In genomic region chr9:105394720-105395119, GRCm38 (mm10) we compare ENCODE assay signal across 8 mouse cellular contexts. TPM values are rescaled to one million over a fixed set of nuclear protein-coding genes. Genes with fewer than 3 reads are reported as not detected.
A peak's percentile ranks its signal among the peaks of the same experiment; 100 is the strongest.
DNase-seq lines count a peak whose midpoint lies in the region; ATAC-seq and TF ChIP-seq lines count a peak whose summit lies in the region.

No protein-coding gene starts in this region.

- peak overlapping the region; percentile 81 for H3K4me2 ChIP-seq in forebrain, embryonic 15.5 days (replicated peaks)
- H3K4me2 ChIP-seq in liver, embryonic 16.5 days (ENCODE audit: low read depth, low read length): peak overlapping the region; percentile 83

- H3K27me3 ChIP-seq in cerebellum, adult 2 months (ENCODE audit: control insufficient read depth, insufficient read depth, low read length): no peaks in the 10 kb centered on the region
- H3K27me3 ChIP-seq in C2C12 (ENCODE audit: control insufficient read depth, insufficient read depth, insufficient read length): no peaks in the 10 kb centered on the region
- H3K27me3 ChIP-seq in forebrain, embryonic 15.5 days: no peaks in the 10 kb centered on the region; the same call in 1 of the 2 replicates
- no peaks in the 10 kb centered on the region for H3K27me3 ChIP-seq in liver, embryonic 16.5 days (ENCODE audit: control insufficient read depth, insufficient read depth, low read depth, low read length)

- H3K4me1 ChIP-seq in cerebellum, adult 2 months (ENCODE audit: control insufficient read depth, insufficient read depth, low read length): no peaks in the 10 kb centered on the region
- H3K4me1 ChIP-seq in forebrain, embryonic 15.5 days: peaks cover 30% of the 10 kb centered on the region
- H3K4me1 ChIP-seq in liver, embryonic 16.5 days (ENCODE audit: control insufficient read depth, low read depth, low read length): peaks cover 4% of the 10 kb centered on the region; the same call in 1 of the 2 replicates

- no peak overlapping the region for H3K27ac ChIP-seq in cerebellum, adult 2 months (ENCODE audit: insufficient read depth, low read length)
- H3K27ac ChIP-seq in forebrain, embryonic 15.5 days (replicated peaks): no peak overlapping the region
- no peak overlapping the region for H3K27ac ChIP-seq in liver, embryonic 16.5 days (ENCODE audit: low read length)

- 13% methylated on average over 11 of the region's 11 CpGs for WGBS in cerebellum, adult 2 months
- WGBS in forebrain, embryonic 15.5 days: 18% methylated on average over 11 of the region's 11 CpGs
- WGBS in liver, embryonic 16.5 days (ENCODE audit: insufficient replicate concordance): 13% methylated on average over 11 of the region's 11 CpGs

- peaks cover 15% of the 10 kb centered on the region for H3K36me3 ChIP-seq in C2C12 (ENCODE audit: control insufficient read depth, insufficient read depth)
- H3K36me3 ChIP-seq in forebrain, embryonic 15.5 days: peaks cover 14% of the 10 kb centered on the region; the same call in 1 of the 2 replicates
- H3K36me3 ChIP-seq in liver, embryonic 16.5 days (ENCODE audit: control insufficient read depth, insufficient read depth): no peaks in the 10 kb centered on the region; the same call in 1 of the 2 replicates

- H3K4me3 ChIP-seq in cerebellum, adult 2 months (replicated peaks; ENCODE audit: insufficient read depth, low read depth, low read length): peak overlapping the region; percentile 69
- peak overlapping the region; percentile 46 for H3K4me3 ChIP-seq in C2C12 (ENCODE audit: insufficient read depth, poor library complexity, severe bottlenecking)
- peak overlapping the region; percentile 88 for H3K4me3 ChIP-seq in forebrain, embryonic 15.5 days
- H3K4me3 ChIP-seq in liver, embryonic 16.5 days (ENCODE audit: low read depth, low read length): peak overlapping the region; percentile 70

- no peaks in the 10 kb centered on the region for H3K9me3 ChIP-seq in forebrain, embryonic 15.5 days
- H3K9me3 ChIP-seq in liver, embryonic 16.5 days (replicated peaks; ENCODE audit: control insufficient read depth, low read length): no peaks in the 10 kb centered on the region

- H3K9ac ChIP-seq in forebrain, embryonic 15.5 days (replicated peaks): peak overlapping the region; percentile 70; the same call in 1 of the 2 replicates
- H3K9ac ChIP-seq in liver, embryonic 16.5 days (ENCODE audit: low read depth, low read length): peak overlapping the region; percentile 44

- no peak overlapping the region for H3ac ChIP-seq in C2C12 (ENCODE audit: control insufficient read depth, insufficient read length, low read depth)

- 0 out of 2 replicates have a peak, but pooled peaks have one; percentile 20 for ATAC-seq in forebrain, embryonic 15.5 days (replicated peaks)
- no peak for ATAC-seq in liver, embryonic 16.5 days (ENCODE audit: low read depth)

- peaks cover 40% of the 10 kb centered on the region for H3K79me2 ChIP-seq in C2C12 (ENCODE audit: control insufficient read depth, insufficient read depth)

- no peak for TF ChIP-seq CTCF in cerebellum, adult 2 months (IDR thresholded peaks at IDR 0.05; ENCODE audit: borderline replicate concordance, insufficient read depth, low read depth, low read length)
- TF ChIP-seq CTCF in C2C12 (IDR thresholded peaks at IDR 0.05; ENCODE audit: control insufficient read depth, insufficient read depth, insufficient read length): no peak

- no peak for TF ChIP-seq POLR2A in cerebellum, adult 2 months (IDR thresholded peaks at IDR 0.05; ENCODE audit: borderline replicate concordance, insufficient read depth, low read length)

- H3K79me3 ChIP-seq in C2C12 (ENCODE audit: low read depth): peaks cover 13% of the 10 kb centered on the region

- no peak for DNase-seq in cerebellum, adult 2 months
- no peak for DNase-seq in cerebellum, adult 11 months
- no peak for DNase-seq in T-cell, adult 2 months (ENCODE audit: low spot score)
- DNase-seq in cerebellum, postnatal 25 days: no peak
- DNase-seq in layer of hippocampus, adult 11-12 months (ENCODE audit: low spot score): no peak

TF ChIP-seq in C2C12, 6 proteins besides CTCF, POLR2A, EP300 and RAD21:
- TF ChIP-seq USF1 (IDR thresholded peaks at IDR 0.05; ENCODE audit: low read depth) (no peak), CEBPB (IDR thresholded peaks at IDR 0.05; ENCODE audit: low read depth) (no peak), FOSL1 (IDR thresholded peaks at IDR 0.05; ENCODE audit: insufficient read depth, low read length, poor library complexity, severe bottlenecking) (no peak), MYOD1 (IDR thresholded peaks at IDR 0.05; ENCODE audit: control insufficient read depth, insufficient read length, low read depth) (no peak)

RNA-seq across cellular contexts. Expression of gene Aste1, which starts 0.5 kb away (rescaled TPM):
- 5.9 and 6.5 TPM in 2 replicates for polyA plus RNA-seq in cerebellum, adult 2 months (2012; rRNA removed)
- polyA plus RNA-seq in C2C12 (2012; fragmentation: generic; extraction: Trizol): 3.3 TPM
- polyA plus RNA-seq in forebrain, embryonic 15.5 days (2015; fragmentation: Nextera tagmentation; extraction: Ambion mirVana): 13.0 and 13.7 TPM in 2 replicates
- polyA plus RNA-seq in liver, embryonic 16.5 days (2015; fragmentation: Nextera tagmentation; extraction: Ambion mirVana): 3.6 and 4.1 TPM in 2 replicates

RNA-seq across cellular contexts. Expression of gene Nek11, which starts 0.6 kb away (rescaled TPM):
- 0.51 and 0.76 TPM in 2 replicates for polyA plus RNA-seq in cerebellum, adult 2 months (2012; rRNA removed)
- polyA plus RNA-seq in C2C12 (2012; fragmentation: generic; extraction: Trizol): 0.05 TPM
- polyA plus RNA-seq in forebrain, embryonic 15.5 days (2015; fragmentation: Nextera tagmentation; extraction: Ambion mirVana): 1.7 and 3.1 TPM in 2 replicates
- polyA plus RNA-seq in liver, embryonic 16.5 days (2015; fragmentation: Nextera tagmentation; extraction: Ambion mirVana): 0.07 TPM in 1 of 2 replicates, not detected in the other
